Mouse (Mus musculus): Measurements from ENCODE around the gene Fam227b. TPM values are rescaled to one million over a fixed set of nuclear protein-coding genes. Genes with fewer than 3 reads are reported as not detected.

Gene Fam227b
- polyA plus RNA-seq, 1 experiment from 2014 or later = not detected

- no peaks in the 10 kb centered on the region for H3K4me1 ChIP-seq (ENCODE audit: control insufficient read depth, insufficient read depth, low read length)
- H3K36me3 ChIP-seq (ENCODE audit: control insufficient read depth, insufficient read depth, low read length) = peaks cover 2% of the 10 kb centered on the region; the same call in 1 of the 2 replicates
- H3K4me3 ChIP-seq (ENCODE audit: low read depth, low read length) = no peak overlapping the region
- no peaks in the 10 kb centered on the region for H3K9me3 ChIP-seq (ENCODE audit: control insufficient read depth, low read length)
- H3K27me3 ChIP-seq (ENCODE audit: control insufficient read depth, insufficient read depth, low read length) = no peaks in the 10 kb centered on the region
- H3K27ac ChIP-seq (replicated peaks; ENCODE audit: low read depth, low read length) = no peak overlapping the region
- no peak overlapping the region for H3K4me2 ChIP-seq (ENCODE audit: low read depth, severe bottlenecking)
- no peak overlapping the region for H3K9ac ChIP-seq (ENCODE audit: low read length)
- DNase-seq (ENCODE audit: low spot score) (no peak), ATAC-seq (ENCODE audit: insufficient number of reproducible peaks, low FRiP score, low TSS enrichment, low read depth) (no peak; the same call in 1 of the 2 replicates)
- WGBS = 95% methylated on average over 5 of the region's 5 CpGs
Measured at GRCm38 (mm10) chr2:126165277-126166018, 13.6 kb upstream of the Fam227b start.

GRCm38 (mm10) chr2:126147723-126148122 lies 4.1 kb downstream of the Fam227b start:
- ATAC-seq (ENCODE audit: insufficient number of reproducible peaks, low FRiP score, low TSS enrichment, low read depth) (no peak), DNase-seq (ENCODE audit: low spot score) (no peak)
- no peaks in the 10 kb centered on the region for H3K4me1 ChIP-seq (ENCODE audit: control insufficient read depth, insufficient read depth, low read length)
- no peaks in the 10 kb centered on the region for H3K9me3 ChIP-seq (ENCODE audit: control insufficient read depth, low read length)
- H3K27ac ChIP-seq (replicated peaks; ENCODE audit: low read depth, low read length) = no peak overlapping the region
- no peak overlapping the region for H3K9ac ChIP-seq (ENCODE audit: low read length)
- no peaks in the 10 kb centered on the region for H3K27me3 ChIP-seq (ENCODE audit: control insufficient read depth, insufficient read depth, low read length)
- H3K4me2 ChIP-seq (ENCODE audit: low read depth, severe bottlenecking) = no peak overlapping the region
- H3K36me3 ChIP-seq (ENCODE audit: control insufficient read depth, insufficient read depth, low read length) = no peaks in the 10 kb centered on the region
- H3K4me3 ChIP-seq (ENCODE audit: low read depth, low read length) = no peak overlapping the region

GRCm38 (mm10) chr2:126094616-126095015 lies 57.2 kb downstream of the Fam227b start:
- DNase-seq (ENCODE audit: low spot score) (no peak), ATAC-seq (ENCODE audit: insufficient number of reproducible peaks, low FRiP score, low TSS enrichment, low read depth) (no peak)
- Histone ChIP-seq H3K4me1 (ENCODE audit: control insufficient read depth, insufficient read depth, low read length) (no peaks in the 10 kb centered on the region), H3K4me3 (ENCODE audit: low read depth, low read length) (no peak overlapping the region), H3K9me3 (ENCODE audit: control insufficient read depth, low read length) (no peaks in the 10 kb centered on the region), H3K36me3 (ENCODE audit: control insufficient read depth, insufficient read depth, low read length) (no peaks in the 10 kb centered on the region), H3K4me2 (ENCODE audit: low read depth, severe bottlenecking) (no peak overlapping the region), H3K27me3 (ENCODE audit: control insufficient read depth, insufficient read depth, low read length) (no peaks in the 10 kb centered on the region), H3K27ac (replicated peaks; ENCODE audit: low read depth, low read length) (no peak overlapping the region), H3K9ac (ENCODE audit: low read length) (no peak overlapping the region)
- 87% methylated on average over 4 of the region's 4 CpGs for WGBS

- Histone ChIP-seq H3K4me1 (ENCODE audit: control insufficient read depth, insufficient read depth, low read length) (no peaks in the 10 kb centered on the region), H3K9me3 (ENCODE audit: control insufficient read depth, low read length) (no peaks in the 10 kb centered on the region), H3K27me3 (ENCODE audit: control insufficient read depth, insufficient read depth, low read length) (no peaks in the 10 kb centered on the region), H3K4me2 (ENCODE audit: low read depth, severe bottlenecking) (no peak overlapping the region), H3K4me3 (ENCODE audit: low read depth, low read length) (no peak overlapping the region), H3K9ac (ENCODE audit: low read length) (no peak overlapping the region), H3K36me3 (ENCODE audit: control insufficient read depth, insufficient read depth, low read length) (no peaks in the 10 kb centered on the region), H3K27ac (replicated peaks; ENCODE audit: low read depth, low read length) (no peak overlapping the region)
- 69% methylated on average over 5 of the region's 5 CpGs for WGBS
- ATAC-seq (ENCODE audit: insufficient number of reproducible peaks, low FRiP score, low TSS enrichment, low read depth) = no peak
- DNase-seq (ENCODE audit: low spot score) = no peak
Measured at GRCm38 (mm10) chr2:126090432-126090831, 61.4 kb downstream of the Fam227b start.

- Histone ChIP-seq H3K27me3 (ENCODE audit: control insufficient read depth, insufficient read depth, low read length) (no peaks in the 10 kb centered on the region), H3K4me1 (ENCODE audit: control insufficient read depth, insufficient read depth, low read length) (no peaks in the 10 kb centered on the region), H3K27ac (replicated peaks; ENCODE audit: low read depth, low read length) (no peak overlapping the region), H3K9ac (ENCODE audit: low read length) (no peak overlapping the region), H3K4me2 (ENCODE audit: low read depth, severe bottlenecking) (no peak overlapping the region), H3K4me3 (ENCODE audit: low read depth, low read length) (no peak overlapping the region), H3K36me3 (ENCODE audit: control insufficient read depth, insufficient read depth, low read length) (no peaks in the 10 kb centered on the region), H3K9me3 (ENCODE audit: control insufficient read depth, low read length) (no peaks in the 10 kb centered on the region)
- ATAC-seq (ENCODE audit: insufficient number of reproducible peaks, low FRiP score, low TSS enrichment, low read depth) (no peak), DNase-seq (ENCODE audit: low spot score) (no peak)
- 86% methylated on average over 8 of the region's 8 CpGs for WGBS
Measured at GRCm38 (mm10) chr2:126086187-126086586, 65.6 kb downstream of the Fam227b start.

GRCm38 (mm10) chr2:126084326-126084725 lies 67.5 kb downstream of the Fam227b start:
- Histone ChIP-seq H3K9ac (ENCODE audit: low read length) (no peak overlapping the region), H3K4me3 (ENCODE audit: low read depth, low read length) (no peak overlapping the region), H3K4me2 (ENCODE audit: low read depth, severe bottlenecking) (no peak overlapping the region), H3K36me3 (ENCODE audit: control insufficient read depth, insufficient read depth, low read length) (no peaks in the 10 kb centered on the region), H3K27me3 (ENCODE audit: control insufficient read depth, insufficient read depth, low read length) (no peaks in the 10 kb centered on the region), H3K27ac (replicated peaks; ENCODE audit: low read depth, low read length) (no peak overlapping the region), H3K4me1 (ENCODE audit: control insufficient read depth, insufficient read depth, low read length) (no peaks in the 10 kb centered on the region), H3K9me3 (ENCODE audit: control insufficient read depth, low read length) (no peaks in the 10 kb centered on the region)
- WGBS = 83% methylated on average over 3 of the region's 3 CpGs
- DNase-seq (ENCODE audit: low spot score) = no peak
- ATAC-seq (ENCODE audit: insufficient number of reproducible peaks, low FRiP score, low TSS enrichment, low read depth) = no peak

GRCm38 (mm10) chr2:126079086-126079485 lies 72.7 kb downstream of the Fam227b start:
- no peak overlapping the region for H3K27ac ChIP-seq (replicated peaks; ENCODE audit: low read depth, low read length)
- WGBS = 63% methylated on average over 2 of the region's 2 CpGs

GRCm38 (mm10) chr2:126076506-126076905 lies 75.3 kb downstream of the Fam227b start:
- no peaks in the 10 kb centered on the region for H3K36me3 ChIP-seq (ENCODE audit: control insufficient read depth, insufficient read depth, low read length)
- no peaks in the 10 kb centered on the region for H3K9me3 ChIP-seq (ENCODE audit: control insufficient read depth, low read length)
- H3K9ac ChIP-seq (ENCODE audit: low read length) = no peak overlapping the region
- DNase-seq (ENCODE audit: low spot score) (no peak), ATAC-seq (ENCODE audit: insufficient number of reproducible peaks, low FRiP score, low TSS enrichment, low read depth) (no peak)
- H3K27ac ChIP-seq (replicated peaks; ENCODE audit: low read depth, low read length) = no peak overlapping the region
- H3K4me3 ChIP-seq (ENCODE audit: low read depth, low read length) = no peak overlapping the region
- 94% methylated on average over 6 of the region's 6 CpGs for WGBS
- no peak overlapping the region for H3K4me2 ChIP-seq (ENCODE audit: low read depth, severe bottlenecking)
- no peaks in the 10 kb centered on the region for H3K4me1 ChIP-seq (ENCODE audit: control insufficient read depth, insufficient read depth, low read length)
- H3K27me3 ChIP-seq (ENCODE audit: control insufficient read depth, insufficient read depth, low read length) = no peaks in the 10 kb centered on the region

More at GRCm38 (mm10) chr2:126079086-126079485, 72.7 kb downstream of the Fam227b start:
- no peak for ATAC-seq (ENCODE audit: insufficient number of reproducible peaks, low FRiP score, low TSS enrichment, low read depth)
- Histone ChIP-seq H3K27me3 (ENCODE audit: control insufficient read depth, insufficient read depth, low read length) (no peaks in the 10 kb centered on the region), H3K4me2 (ENCODE audit: low read depth, severe bottlenecking) (no peak overlapping the region), H3K9me3 (ENCODE audit: control insufficient read depth, low read length) (no peaks in the 10 kb centered on the region), H3K9ac (ENCODE audit: low read length) (no peak overlapping the region), H3K4me1 (ENCODE audit: control insufficient read depth, insufficient read depth, low read length) (no peaks in the 10 kb centered on the region), H3K36me3 (ENCODE audit: control insufficient read depth, insufficient read depth, low read length) (no peaks in the 10 kb centered on the region), H3K4me3 (ENCODE audit: low read depth, low read length) (no peak overlapping the region)
- DNase-seq (ENCODE audit: low spot score) = no peak

GRCm38 (mm10) chr2:126073744-126074143 lies 78.1 kb downstream of the Fam227b start:
- WGBS = 88% methylated on average over 4 of the region's 4 CpGs

More at GRCm38 (mm10) chr2:126073744-126074143, 78.1 kb downstream of the Fam227b start:
- Histone ChIP-seq H3K4me1 (ENCODE audit: control insufficient read depth, insufficient read depth, low read length) (no peaks in the 10 kb centered on the region), H3K27me3 (ENCODE audit: control insufficient read depth, insufficient read depth, low read length) (no peaks in the 10 kb centered on the region), H3K27ac (replicated peaks; ENCODE audit: low read depth, low read length) (no peak overlapping the region), H3K4me2 (ENCODE audit: low read depth, severe bottlenecking) (no peak overlapping the region), H3K9ac (ENCODE audit: low read length) (no peak overlapping the region), H3K4me3 (ENCODE audit: low read depth, low read length) (no peak overlapping the region), H3K9me3 (ENCODE audit: control insufficient read depth, low read length) (no peaks in the 10 kb centered on the region), H3K36me3 (ENCODE audit: control insufficient read depth, insufficient read depth, low read length) (no peaks in the 10 kb centered on the region)
- no peak for ATAC-seq (ENCODE audit: insufficient number of reproducible peaks, low FRiP score, low TSS enrichment, low read depth)
- DNase-seq (ENCODE audit: low spot score) = no peak

Measured in limb, embryonic 11.5 days (tissue).